Mouse (Mus musculus) lung, adult 2 months (tissue): ENCODE results near the gene Cdhr4. TPM values are rescaled to one million over a fixed set of nuclear protein-coding genes. Genes with fewer than 3 reads are reported as not detected.

Source experiments
- DNase-seq: peaks from one replicate; pipeline ENCODE4 v3.0.0; 2022
- H3K4me1 ChIP-seq: fragments of 200-500 bp; 2 replicates; pipeline ENCODE4 v1.6.1; 2011; ENCODE audit warnings: low read length; ENCODE audit not compliant: control insufficient read depth, insufficient read depth
- H3K4me3 ChIP-seq: fragments of 200-500 bp; replicated peaks from 2 replicates; pipeline ENCODE3; 2011; ENCODE audit warnings: low read depth, mild to moderate bottlenecking, control low read depth, low read length; ENCODE audit errors: extremely low read depth
- CTCF ChIP-seq: fragments of 200-500 bp; IDR thresholded peaks from 2 replicates; pipeline ENCODE4 v1.5.1; 2011; ENCODE audit warnings: mild to moderate bottlenecking, low read length, control low read depth; ENCODE audit not compliant: insufficient read depth
- POLR2A ChIP-seq: fragments of 200-500 bp; IDR thresholded peaks from 2 replicates; pipeline ENCODE4 v1.6.1; 2011; ENCODE audit warnings: low read depth, mild to moderate bottlenecking, control low read depth, low read length, borderline replicate concordance; ENCODE audit errors: extremely low read depth
- WGBS: fragments of 180-500 bp; shearing (Covaris S2); methylation state at CpG from one replicate; pipeline ENCODE4 v1.1.7; 2018; 5-methylcytosine and 5-hydroxymethylcytosine counted together
- polyA plus RNA-seq: library from polyadenylated mRNA; depleted of rRNA; stranded (reverse); fragments of >200 nt; gene quantifications from 2 replicates; pipeline ENCODE4 v1.2.3, GENCODE M21; 2012; rRNA removed

The Cdhr4 gene
- polyA plus RNA-seq, 1 experiment: 89.2 TPM

- over 99% methylated on average over 3 of the region's 3 CpGs for WGBS
- Histone ChIP-seq H3K4me3 (no peak overlapping the region), H3K4me1 (no peaks in the 10 kb centered on the region)
- DNase-seq: no peak
- no peak for TF ChIP-seq POLR2A
- TF ChIP-seq CTCF: no peak
Observed at GRCm38 (mm10) chr9:108027867-108028266, 35.6 kb downstream of the Cdhr4 start.

GRCm38 (mm10) chr9:108032126-108032525 lies 39.8 kb downstream of the Cdhr4 start:
- 89% methylated on average over 5 of the region's 5 CpGs for WGBS
- DNase-seq: no peak
- Histone ChIP-seq H3K4me1 (no peaks in the 10 kb centered on the region), H3K4me3 (no peak overlapping the region)
- no peak for TF ChIP-seq POLR2A
- TF ChIP-seq CTCF: no peak

- WGBS: 87% methylated on average over 2 of the region's 2 CpGs
- H3K4me3 ChIP-seq: no peak overlapping the region
- no peak for DNase-seq
- H3K4me1 ChIP-seq: no peaks in the 10 kb centered on the region
- TF ChIP-seq CTCF: peak; percentile 39; the same call in 1 of the 2 replicates
- TF ChIP-seq POLR2A: no peak
Observed at GRCm38 (mm10) chr9:108035331-108036156, 43.2 kb downstream of the Cdhr4 start.

GRCm38 (mm10) chr9:108044751-108045492 lies 52.6 kb downstream of the Cdhr4 start:
- WGBS: 87% methylated on average over 8 of the region's 8 CpGs
- no peak for DNase-seq
- TF ChIP-seq CTCF: peak; percentile 18; the same call in 1 of the 2 replicates
- TF ChIP-seq POLR2A: no peak
- Histone ChIP-seq H3K4me1 (peaks cover 3% of the 10 kb centered on the region; the same call in 1 of the 2 replicates), H3K4me3 (no peak overlapping the region)

GRCm38 (mm10) chr9:108046582-108046981 lies 54.3 kb downstream of the Cdhr4 start:
- WGBS: 87% methylated on average over 4 of the region's 4 CpGs
- DNase-seq: no peak
- peaks cover 3% of the 10 kb centered on the region; the same call in 1 of the 2 replicates for H3K4me1 ChIP-seq
- TF ChIP-seq POLR2A (no peak), CTCF (no peak)
- no peak overlapping the region for H3K4me3 ChIP-seq

GRCm38 (mm10) chr9:108047601-108048565 lies 55.6 kb downstream of the Cdhr4 start:
- Histone ChIP-seq H3K4me3 (peak overlapping the region; percentile 55), H3K4me1 (peaks cover 3% of the 10 kb centered on the region; the same call in 1 of the 2 replicates)
- DNase-seq: no peak
- TF ChIP-seq CTCF (no peak), POLR2A (no peak)
- WGBS: 43% methylated on average over 17 of the region's 17 CpGs

- WGBS: 1% methylated on average over 19 of the region's 19 CpGs
- no peak for TF ChIP-seq POLR2A
- no peak for TF ChIP-seq CTCF
- Histone ChIP-seq H3K4me3 (peak overlapping the region; percentile 55), H3K4me1 (peaks cover 8% of the 10 kb centered on the region)
- DNase-seq: no peak
Observed at GRCm38 (mm10) chr9:108048566-108048955, 56.3 kb downstream of the Cdhr4 start.

GRCm38 (mm10) chr9:108049016-108049455 lies 56.7 kb downstream of the Cdhr4 start, which contains the start of gene Gmppb:
Gene Gmppb, plus strand, starts transcription at chr9:108049242.
- DNase-seq: peak; percentile 93
- Histone ChIP-seq H3K4me3 (peak within 1 kb of the TSS; percentile 99), H3K4me1 (peaks cover 9% of the 10 kb centered on the region)
- no peak for TF ChIP-seq CTCF
- peak; percentile 86; the same call in 1 of the 2 replicates for TF ChIP-seq POLR2A
- under 1% methylated on average over 39 of the region's 39 CpGs for WGBS

Other genes starting within 250 kb of the Cdhr4 start
- 54.0 and 77.1 TPM in 2 replicates for gene Rbm5, start 221.5 kb upstream of the Cdhr4 start, polyA plus RNA-seq
- gene Rbm6, start 119.3 kb upstream of the Cdhr4 start, polyA plus RNA-seq: 13.0 and 19.0 TPM in 2 replicates
- 29.4 and 31.7 TPM in 2 replicates for gene Mon1a, start 104.3 kb upstream of the Cdhr4 start, polyA plus RNA-seq
- 17.8 and 27.4 TPM in 2 replicates for gene Mst1r, start 85.6 kb upstream of the Cdhr4 start, polyA plus RNA-seq
- gene Actl11, start 64.0 kb upstream of the Cdhr4 start, polyA plus RNA-seq: not detected in 2 replicates
- 0.06 and 0.09 TPM in 2 replicates for gene Camkv, start 56.8 kb upstream of the Cdhr4 start, polyA plus RNA-seq
- 0.79 and 0.93 TPM in 2 replicates for gene Traip, start 42.4 kb upstream of the Cdhr4 start, polyA plus RNA-seq
- 94.0 and 124 TPM in 2 replicates for gene Uba7, start 17.0 kb upstream of the Cdhr4 start, polyA plus RNA-seq
- 3.3 and 5.5 TPM in 2 replicates for gene Gm20661, start 9.4 kb upstream of the Cdhr4 start, polyA plus RNA-seq
- 23.1 and 26.6 TPM in 2 replicates for gene Inka1, start 6.6 kb upstream of the Cdhr4 start, polyA plus RNA-seq
- gene Gm20662, start 3.9 kb downstream of the Cdhr4 start, polyA plus RNA-seq: 6.3 and 11.5 TPM in 2 replicates
- gene Ip6k1, start 10.0 kb downstream of the Cdhr4 start, polyA plus RNA-seq: 116 and 132 TPM in 2 replicates
- 14.6 and 20.3 TPM in 2 replicates for gene Gmppb, start 56.7 kb downstream of the Cdhr4 start, polyA plus RNA-seq
- gene Amigo3, start 60.7 kb downstream of the Cdhr4 start, polyA plus RNA-seq: 2.3 and 3.2 TPM in 2 replicates
- gene Mst1, start 87.9 kb downstream of the Cdhr4 start, polyA plus RNA-seq: 1.5 and 2.5 TPM in 2 replicates
- gene Rnf123, start 90.8 kb downstream of the Cdhr4 start, polyA plus RNA-seq: 78.6 and 88.0 TPM in 2 replicates
- gene Apeh, start 102.1 kb downstream of the Cdhr4 start, polyA plus RNA-seq: 64.7 and 74.8 TPM in 2 replicates
- gene Bsn, start 197.9 kb downstream of the Cdhr4 start, polyA plus RNA-seq: 0.74 and 0.95 TPM in 2 replicates